Mouse (Mus musculus) heart, postnatal 36 days (tissue): ENCODE data around the gene Ctrl. TPM values are rescaled to one million over a fixed set of nuclear protein-coding genes. Genes with fewer than 3 reads are reported as not detected.

Source experiments
- DNase-seq, 2 experiments: peaks; one replicate each; pipeline ENCODE4 v3.0.0; 2021 to 2022
- intact Hi-C: fragments of 180-260 bp; cut with DNase I; formaldehyde crosslinking; loops from one replicate; pipeline ENCODE4 v1.15.1; 2025
- total RNA-seq, 2 experiments: library from RNA; stranded (reverse); gene quantifications; 2 replicates each; pipeline ENCODE4 v1.2.3; 2021

The Ctrl gene
- total RNA-seq, 2 experiments from 2014 or later: 0.43 TPM; not detected in 1

DNA sequence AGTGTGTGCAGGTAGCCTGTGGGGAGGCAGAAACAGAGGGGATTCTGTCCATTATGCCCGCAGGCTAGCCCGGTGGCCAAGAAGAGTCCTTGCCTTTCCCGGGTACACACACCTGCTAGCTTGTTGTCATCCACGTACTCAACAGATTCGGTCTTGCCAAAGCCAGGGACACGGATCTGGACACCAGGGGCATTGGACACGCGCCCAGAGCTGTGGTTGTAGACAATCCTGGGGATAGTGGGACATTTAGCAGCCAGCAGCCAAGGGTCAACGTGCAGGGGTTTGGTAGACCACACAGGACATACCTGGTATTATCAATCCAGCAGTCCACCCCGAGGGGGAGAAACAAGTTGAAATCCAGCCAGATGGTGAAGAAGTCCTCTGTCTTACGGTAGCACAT lies 8.4 kb upstream of the Ctrl start:
- intact Hi-C loops: no loop called here
- DNase-seq: peak in 1 of 2 experiments; percentile 1

- DNase-seq: peak in 1 of 2 experiments; percentile 19
- intact Hi-C loops: loop anchor here (5.0 kb wide), 1 partner anchor 74 kb away; the partner anchor contains the start of gene Ddx28
These were observed 4.6 kb upstream of the Ctrl start, which contains the start of gene Psmb10 for GRCm38 (mm10) chr8:105938306-105938669. Psmb10 (minus strand) TSS chr8:105938444.

DNA sequence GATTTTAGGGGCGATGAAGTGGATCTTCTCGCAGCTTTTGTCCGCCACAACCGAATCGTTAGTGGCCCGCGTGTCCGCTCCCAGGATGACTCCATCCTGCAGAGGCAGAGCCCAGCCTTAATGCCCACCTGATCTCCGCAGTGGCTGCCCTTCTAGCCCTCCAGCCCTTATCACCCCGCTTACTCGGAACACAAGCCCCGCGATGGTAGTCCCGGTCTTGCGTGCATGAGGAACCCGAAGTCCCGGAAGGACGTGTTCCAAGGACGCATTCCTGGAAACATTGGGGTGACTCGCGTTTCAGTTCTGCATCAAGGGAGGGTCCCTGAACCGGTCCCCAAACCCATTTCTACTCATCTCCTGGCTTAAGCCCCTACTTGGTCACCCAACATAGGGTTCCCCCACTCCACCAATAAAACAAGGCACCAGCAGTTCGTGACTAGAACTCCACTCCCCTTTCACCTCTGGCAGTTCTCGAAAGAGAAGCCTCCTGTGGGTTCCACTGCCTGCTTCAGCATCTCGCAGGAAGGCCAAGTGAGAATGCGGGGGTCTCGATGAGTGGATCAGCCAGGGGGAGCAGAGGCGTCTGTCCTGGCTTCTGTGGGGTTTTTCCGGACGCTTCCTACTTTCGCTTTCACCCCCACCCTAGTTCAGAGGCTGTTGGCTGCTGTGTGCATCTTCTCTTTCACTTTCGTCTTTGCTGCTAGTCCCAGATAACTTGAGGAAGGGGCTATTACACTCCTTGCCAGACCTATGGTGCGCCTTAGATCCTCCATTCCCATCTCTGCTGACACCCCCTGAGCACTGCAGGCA lies 4.0 kb upstream of the Ctrl start:
- peak; percentile 63 to 68 for DNase-seq
- intact Hi-C loops: loop anchor here (5.0 kb wide), 1 partner anchor 75 kb away; the partner anchor contains the start of gene Ddx28

DNA sequence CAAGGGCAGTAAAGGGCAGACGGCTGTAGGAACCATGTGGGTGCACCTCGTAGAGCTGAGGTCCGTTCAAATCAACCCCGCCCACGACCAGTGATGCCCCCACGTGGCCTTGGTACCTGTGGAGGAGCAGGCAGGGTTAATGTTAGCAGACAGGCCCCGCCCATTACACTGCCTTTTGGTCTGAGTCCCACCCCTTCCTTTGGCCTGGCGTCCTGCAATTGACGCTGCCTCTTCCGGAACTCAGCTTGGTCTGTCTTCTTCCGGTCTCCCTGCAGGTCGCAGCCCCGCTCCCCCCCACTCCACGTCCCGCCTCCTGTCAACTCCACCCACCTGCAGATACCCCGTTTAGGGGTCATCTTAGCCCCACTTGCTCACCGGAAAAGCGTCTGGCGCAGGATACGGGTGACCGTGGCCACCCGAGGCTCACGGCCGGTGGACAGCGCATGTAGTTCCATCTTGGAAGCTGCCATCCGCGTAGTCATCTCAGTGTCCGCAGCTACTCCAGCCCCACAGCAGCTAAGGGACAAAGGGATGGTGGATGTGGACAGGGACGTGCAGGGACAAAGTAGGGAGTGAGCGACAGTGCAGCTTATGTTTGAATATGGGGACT lies 3.3 kb upstream of the Ctrl start:
- intact Hi-C loops: loop anchor here (5.0 kb wide), 1 partner anchor 75 kb away; the partner anchor contains the start of gene Ddx28
- peak; percentile 84 to 88 for DNase-seq

DNA sequence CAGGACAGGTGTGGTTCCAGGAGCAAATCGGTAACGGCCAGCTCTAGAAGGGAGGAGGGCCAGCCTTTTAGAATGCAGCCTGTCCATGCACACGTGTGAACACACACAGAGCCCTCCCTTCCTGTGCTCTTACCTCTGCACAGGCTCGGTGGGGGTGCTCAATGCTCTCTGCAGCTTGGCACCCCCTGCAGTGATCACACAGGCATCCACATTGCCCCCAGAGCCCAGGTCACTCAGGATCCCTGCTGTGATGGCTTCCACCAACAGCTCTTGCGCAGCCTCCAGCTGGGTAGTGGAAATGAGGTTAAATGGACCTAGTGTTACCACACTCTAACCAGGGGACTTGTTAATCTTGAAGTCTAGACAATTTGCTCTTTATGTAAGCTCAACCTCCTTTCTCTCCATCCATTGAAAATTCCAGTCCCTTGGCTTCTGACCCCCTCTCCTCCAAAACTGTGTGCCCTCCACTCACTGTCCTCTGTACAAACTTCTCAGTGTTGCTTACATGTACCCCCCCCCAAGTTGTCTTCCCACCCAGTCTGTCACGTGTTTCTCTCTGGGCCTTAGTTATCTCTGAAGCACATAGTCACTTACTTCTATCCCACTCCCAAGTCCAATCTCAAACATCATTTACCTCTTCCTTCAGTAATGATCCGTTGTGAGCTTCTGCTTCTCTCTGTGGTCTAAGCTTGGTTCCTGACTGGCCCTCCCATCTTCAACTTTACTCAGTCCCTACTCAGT lies 2.4 kb upstream of the Ctrl start:
- DNase-seq: no peak
- intact Hi-C loops: loop anchor here (5.0 kb wide), 1 partner anchor 76 kb away; the partner anchor contains the start of gene Ddx28

DNA sequence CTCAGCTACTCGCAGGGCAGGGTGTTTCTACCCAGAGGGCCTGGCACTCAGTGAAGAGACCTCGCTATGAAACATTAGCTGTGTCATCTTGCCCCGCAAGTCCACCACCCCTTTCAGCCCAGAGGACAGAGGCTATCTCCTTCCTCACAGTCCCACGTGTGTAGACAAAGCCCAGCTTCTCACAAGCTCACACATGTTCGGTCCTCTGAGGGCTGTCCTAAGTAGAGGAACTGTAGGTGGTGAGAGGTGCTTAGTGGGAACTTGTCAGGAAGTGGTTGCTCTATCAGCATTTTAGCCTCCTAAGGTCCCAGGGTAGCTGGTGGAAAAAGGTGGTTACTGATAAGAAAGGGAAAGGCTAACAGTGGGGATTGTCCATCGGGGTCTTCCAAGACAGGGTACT lies 1.4 kb upstream of the Ctrl start:
- intact Hi-C loops: loop anchor here (5.0 kb wide), 1 partner anchor 77 kb away; the partner anchor contains the start of gene Ddx28
- DNase-seq: no peak

DNA sequence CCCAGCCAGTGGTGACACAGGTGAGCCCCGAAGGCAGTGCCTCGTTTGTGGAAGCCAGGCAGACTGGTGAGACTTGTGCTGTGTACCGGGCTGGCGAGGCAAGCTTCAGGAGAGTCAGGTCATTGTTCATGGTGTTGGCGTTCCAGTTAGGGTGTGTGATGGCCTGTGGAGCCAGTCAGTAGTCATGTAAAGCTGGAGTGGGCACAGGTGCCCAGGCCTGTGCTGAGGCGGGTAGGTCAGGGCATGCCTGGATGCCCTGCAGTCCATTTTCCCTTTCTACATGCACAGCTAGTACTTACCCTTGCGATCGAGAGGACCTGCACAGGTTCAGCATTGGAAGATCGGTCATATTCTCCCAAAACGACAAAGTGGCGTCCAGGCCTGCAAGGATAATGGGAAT lies 1.1 kb downstream of the Ctrl start:
- intact Hi-C loops: loop anchor here (5.0 kb wide), 2 partner anchors 80 to 160 kb away; partner anchors contain the start of gene Cenpt
- no peak for DNase-seq

GRCm38 (mm10) chr8:105931271-105931670 lies 2.4 kb downstream of the Ctrl start:
- no peak for DNase-seq
- intact Hi-C loops: loop anchor here (2.0 to 5.0 kb wide), 3 partner anchors 30 to 159 kb away; partner anchors contain the start of genes Cenpt and Pskh1

- intact Hi-C loops: loop anchor here (1.0 to 5.0 kb wide), 5 partner anchors 30 to 216 kb away; partner anchors contain the start of genes Cenpt and Pskh1
- DNase-seq: peak; percentile 88 to 92
These were observed 3.1 kb downstream of the Ctrl start for GRCm38 (mm10) chr8:105930602-105931001.

GRCm38 (mm10) chr8:105925123-105925522 lies 8.5 kb downstream of the Ctrl start:
- no peak for DNase-seq
- intact Hi-C loops: no loop called here

DNA sequence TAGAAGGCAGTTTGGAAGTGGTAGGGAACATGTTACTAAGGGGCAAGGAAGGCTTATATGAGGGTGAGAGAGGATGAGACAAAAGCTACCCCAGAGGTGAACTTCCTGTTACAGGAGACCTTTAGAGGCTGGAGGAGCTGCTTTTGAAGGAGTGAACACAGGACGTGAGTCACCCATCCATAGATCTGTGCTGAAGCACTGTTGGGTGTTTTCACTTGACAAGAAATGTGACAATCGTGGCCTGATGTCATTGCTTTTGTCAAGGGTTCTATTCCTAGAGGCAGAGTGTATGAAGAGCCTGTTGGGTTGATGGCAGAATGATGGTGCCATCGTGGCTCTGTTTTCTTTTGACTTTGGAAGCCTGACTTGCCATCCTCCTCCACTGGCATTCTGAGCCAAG lies 14.3 kb downstream of the Ctrl start:
- DNase-seq: no peak
- intact Hi-C loops: no loop called here

DNA sequence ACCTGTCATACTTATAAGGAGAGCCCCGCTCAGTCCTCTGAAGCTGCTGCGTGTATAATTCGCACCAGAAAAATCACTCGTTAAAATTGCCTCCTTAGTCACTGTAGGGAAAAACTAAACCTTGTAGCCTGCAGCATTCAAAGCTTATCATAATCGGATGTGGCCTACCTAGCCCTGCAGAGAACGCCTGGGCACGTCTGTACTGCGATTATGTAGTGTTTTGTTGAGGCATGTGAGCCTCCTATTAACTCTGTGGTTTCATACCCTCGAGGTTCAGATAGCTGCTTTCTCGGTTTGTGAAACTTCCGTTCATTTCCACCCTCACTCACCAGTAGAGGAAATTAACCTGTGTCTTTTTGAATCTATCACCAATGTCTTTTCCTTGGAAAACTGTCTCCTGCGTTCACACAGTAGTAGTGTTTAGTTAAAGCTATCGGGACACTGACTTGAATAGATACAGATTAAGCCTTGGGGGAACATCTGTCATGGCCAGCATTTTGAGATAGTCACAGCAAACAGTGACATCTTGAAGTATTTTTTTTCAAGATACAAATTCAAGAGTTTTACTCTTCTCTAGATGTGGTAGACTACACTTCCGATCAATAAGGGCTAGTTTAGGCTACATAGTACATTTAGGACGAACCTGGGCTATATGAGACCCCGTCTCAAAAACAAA lies 32.6 kb downstream of the Ctrl start:
- intact Hi-C loops: loop anchor here (2.0 kb wide), 5 partner anchors 30 to 110 kb away; partner anchors contain the start of genes Ddx28, Nutf2 and Slc12a4
- no peak for DNase-seq

DNA sequence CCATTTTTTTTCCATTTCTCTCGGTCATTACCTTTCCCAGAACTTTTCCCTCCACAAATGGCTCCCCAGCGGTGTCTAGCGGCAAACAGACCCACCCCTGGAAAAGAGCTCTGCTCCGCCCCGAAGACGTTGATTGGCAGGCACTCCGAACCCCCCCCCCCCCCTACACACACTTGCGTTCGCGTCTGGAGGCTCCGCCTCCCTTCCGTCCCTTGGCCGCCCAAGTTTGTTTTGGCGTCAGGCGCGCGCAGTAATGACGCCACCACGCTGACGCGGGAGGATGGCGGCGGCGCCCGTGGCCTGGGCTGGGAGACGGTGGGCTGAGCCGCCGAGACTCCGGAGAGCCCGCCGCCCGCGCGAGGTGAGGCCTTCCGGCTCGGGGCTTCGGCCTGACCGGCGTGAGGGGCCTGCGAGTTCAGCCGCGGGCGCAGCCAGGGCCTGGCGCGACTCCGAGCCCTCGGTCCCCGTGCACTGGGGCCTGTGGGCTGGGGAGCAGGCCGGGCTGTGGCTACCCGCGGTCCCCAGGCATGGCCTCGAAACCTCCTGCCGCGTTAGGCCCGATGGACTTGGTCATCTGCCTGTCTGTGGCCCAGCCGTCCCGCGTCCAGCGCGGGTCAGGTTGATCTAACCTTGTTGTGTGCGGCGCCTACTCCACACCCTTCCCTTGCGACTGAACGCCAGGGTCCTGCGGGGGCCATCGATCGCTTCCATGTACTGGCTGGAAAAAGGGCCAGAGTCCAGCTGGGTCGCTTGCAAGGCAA lies 33.3 kb downstream of the Ctrl start, which contains the start of gene Pskh1:
Gene Pskh1 (plus strand): TSS at position 262 of the 761 bp plus-strand sequence.
- intact Hi-C loops: loop anchor here (2.0 kb wide), 5 partner anchors 30 to 110 kb away; partner anchors contain the start of genes Ddx28, Nutf2 and Slc12a4
- DNase-seq: peak; percentile 95 to 96

DNA sequence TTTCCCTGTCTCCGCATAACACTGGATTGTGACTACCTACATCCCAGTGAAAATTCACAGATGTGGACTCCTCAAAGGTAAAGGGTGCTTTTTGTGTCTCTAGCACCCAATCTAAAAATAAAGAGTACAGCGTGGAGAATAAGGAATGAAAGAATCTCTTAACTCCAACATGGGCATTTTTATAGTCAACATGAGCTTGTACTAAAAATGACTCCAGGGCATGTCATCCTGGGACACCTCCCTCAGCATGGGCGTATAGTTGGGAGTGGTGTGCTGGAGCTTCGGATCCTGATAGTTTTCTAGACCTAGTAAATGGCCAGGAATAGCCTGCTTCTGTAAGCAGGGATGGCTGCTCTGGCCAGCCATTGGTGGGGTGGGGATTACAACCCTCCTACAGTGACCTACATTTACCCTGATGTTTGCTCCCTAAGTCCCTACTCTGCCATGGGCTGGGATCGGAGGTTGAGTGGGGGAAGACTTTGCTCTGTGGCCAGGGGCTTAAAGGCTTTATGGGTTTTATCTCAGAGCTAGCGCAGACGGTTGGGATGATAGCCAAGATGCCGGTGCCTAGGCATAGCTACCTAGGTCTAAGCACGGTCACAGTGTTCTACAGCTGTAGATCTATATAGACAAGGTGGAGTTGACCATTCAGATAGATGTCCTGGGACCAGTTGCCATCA lies 35.7 kb downstream of the Ctrl start:
- intact Hi-C loops: no loop called here
- no peak for DNase-seq

GRCm38 (mm10) chr8:105893339-105893738 lies 40.3 kb downstream of the Ctrl start, which contains the start of gene Nrn1l:
Nrn1l (plus strand) TSS chr8:105893567.
- intact Hi-C loops: no loop called here
- peak; percentile 66 to 70 for DNase-seq

- intact Hi-C loops: no loop called here
- DNase-seq: no peak
These were observed 41.2 kb downstream of the Ctrl start for GRCm38 (mm10) chr8:105892432-105892831.

- intact Hi-C loops: no loop called here
- DNase-seq: peak; percentile 31 to 39
These were observed 42.8 kb downstream of the Ctrl start for GRCm38 (mm10) chr8:105890870-105891269.

DNA sequence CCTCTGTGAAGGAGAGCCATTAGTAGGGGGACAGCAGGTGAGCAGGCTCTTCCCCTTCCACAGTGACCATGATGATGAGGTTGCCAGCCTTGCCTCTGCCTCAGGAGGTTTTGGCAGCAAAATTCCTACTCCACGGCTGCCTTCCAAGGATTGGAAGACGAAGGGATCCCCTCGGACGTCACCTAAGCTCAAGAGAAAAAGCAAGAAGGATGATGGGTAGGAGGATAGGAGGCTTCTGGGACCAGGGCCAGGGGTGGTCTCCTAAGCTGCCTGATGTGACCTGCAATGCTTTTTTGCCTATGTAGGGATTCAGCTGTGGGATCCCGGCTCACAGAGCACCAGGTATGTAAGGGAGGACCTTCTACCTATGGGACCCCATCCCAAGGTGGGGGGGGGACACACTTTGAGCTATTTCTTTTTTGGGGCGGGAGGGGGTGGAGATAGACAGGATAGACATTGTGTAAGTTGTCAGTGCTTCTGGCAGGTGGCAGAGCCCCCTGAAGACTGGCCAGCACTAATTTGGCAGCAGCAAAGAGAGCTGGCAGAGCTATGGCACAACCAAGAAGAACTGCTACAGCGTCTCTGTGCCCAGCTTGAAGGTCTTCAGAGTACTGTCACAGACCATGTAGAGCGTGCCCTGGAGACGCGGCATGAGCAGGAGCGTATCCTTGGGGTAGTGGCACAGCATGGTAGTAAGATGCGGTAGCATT lies 43.8 kb downstream of the Ctrl start:
- intact Hi-C loops: no loop called here
- DNase-seq: no peak
